Mouse (Mus musculus): ENCODE results near the gene Cpxm1. TPM values are rescaled to one million over a fixed set of nuclear protein-coding genes. Genes with fewer than 3 reads are reported as not detected.

Cpxm1 gene
- polyA plus RNA-seq (2014; fragmentation: Nextera tagmentation; extraction: Ambion mirVana) = 13.0 and 15.3 TPM in 2 replicates

- WGBS = under 1% methylated on average over 50 of the region's 53 CpGs
- peaks cover 9% of the 10 kb centered on the region; the same call in 1 of the 2 replicates for H3K4me1 ChIP-seq (ENCODE audit: control insufficient read depth, insufficient read depth, low read length)
- H3K9me3 ChIP-seq (ENCODE audit: control insufficient read depth, low read length) = no peaks in the 10 kb centered on the region
- 0 out of 2 replicates have a peak, but pooled peaks cover 8% of the 10 kb centered on the region for H3K36me3 ChIP-seq (ENCODE audit: control insufficient read depth, insufficient read depth, low read length)
- H3K4me3 ChIP-seq (replicated peaks; ENCODE audit: low read depth, low read length) = peak within 1 kb of the TSS; percentile 49
- peak within 1 kb of the TSS; percentile 64 for H3K9ac ChIP-seq (replicated peaks; ENCODE audit: low read length)
- peak; percentile 66 for DNase-seq
- H3K27ac ChIP-seq (replicated peaks; ENCODE audit: low read depth, low read length) = 0 out of 2 replicates have a peak within 1 kb of the TSS, but pooled peaks have one; percentile 37
- peak; percentile 78 for ATAC-seq (ENCODE audit: low FRiP score, low TSS enrichment)
- peak within 1 kb of the TSS; percentile 93 for H3K4me2 ChIP-seq (ENCODE audit: low read length)
- peaks cover 10% of the 10 kb centered on the region; the same call in 1 of the 2 replicates for H3K27me3 ChIP-seq (ENCODE audit: control insufficient read depth, insufficient read depth, low read length)
These were observed at the start of gene Cpxm1 for GRCm38 (mm10) chr2:130397186-130397985. TSS of gene Cpxm1 (minus strand) at chr2:130397574.

GRCm38 (mm10) chr2:130442162-130442561 lies 44.8 kb upstream of the Cpxm1 start:
- ATAC-seq (ENCODE audit: low FRiP score, low TSS enrichment) = no peak

GRCm38 (mm10) chr2:130439840-130440480 lies 42.6 kb upstream of the Cpxm1 start:
- peaks cover 74% of the 10 kb centered on the region for H3K36me3 ChIP-seq (ENCODE audit: control insufficient read depth, insufficient read depth, low read length)
- DNase-seq = no peak
- no peak overlapping the region for H3K9ac ChIP-seq (replicated peaks; ENCODE audit: low read length)
- H3K4me1 ChIP-seq (ENCODE audit: control insufficient read depth, insufficient read depth, low read length) = no peaks in the 10 kb centered on the region
- H3K4me2 ChIP-seq (ENCODE audit: low read length) = no peak overlapping the region
- 91% methylated on average over 4 of the region's 4 CpGs for WGBS
- no peak overlapping the region for H3K27ac ChIP-seq (replicated peaks; ENCODE audit: low read depth, low read length)
- H3K9me3 ChIP-seq (ENCODE audit: control insufficient read depth, low read length) = no peaks in the 10 kb centered on the region
- H3K4me3 ChIP-seq (replicated peaks; ENCODE audit: low read depth, low read length) = no peak overlapping the region
- ATAC-seq (ENCODE audit: low FRiP score, low TSS enrichment) = no peak
- no peaks in the 10 kb centered on the region for H3K27me3 ChIP-seq (ENCODE audit: control insufficient read depth, insufficient read depth, low read length)

More at GRCm38 (mm10) chr2:130442162-130442561, 44.8 kb upstream of the Cpxm1 start:
- Histone ChIP-seq H3K36me3 (ENCODE audit: control insufficient read depth, insufficient read depth, low read length) (peaks cover 83% of the 10 kb centered on the region), H3K27ac (replicated peaks; ENCODE audit: low read depth, low read length) (no peak overlapping the region), H3K9me3 (ENCODE audit: control insufficient read depth, low read length) (no peaks in the 10 kb centered on the region), H3K4me1 (ENCODE audit: control insufficient read depth, insufficient read depth, low read length) (no peaks in the 10 kb centered on the region), H3K4me3 (replicated peaks; ENCODE audit: low read depth, low read length) (no peak overlapping the region), H3K9ac (replicated peaks; ENCODE audit: low read length) (no peak overlapping the region), H3K4me2 (ENCODE audit: low read length) (no peak overlapping the region), H3K27me3 (ENCODE audit: control insufficient read depth, insufficient read depth, low read length) (no peaks in the 10 kb centered on the region)
- no peak for DNase-seq
- 66% methylated on average over 10 of the region's 10 CpGs for WGBS

GRCm38 (mm10) chr2:130438861-130439260 lies 41.5 kb upstream of the Cpxm1 start:
- WGBS = 94% methylated on average over 3 of the region's 3 CpGs
- no peak for ATAC-seq (ENCODE audit: low FRiP score, low TSS enrichment)

GRCm38 (mm10) chr2:130436769-130437168 lies 39.4 kb upstream of the Cpxm1 start:
- no peak for ATAC-seq (ENCODE audit: low FRiP score, low TSS enrichment)
- no peak overlapping the region for H3K4me2 ChIP-seq (ENCODE audit: low read length)
- H3K36me3 ChIP-seq (ENCODE audit: control insufficient read depth, insufficient read depth, low read length) = peaks cover 52% of the 10 kb centered on the region

More at GRCm38 (mm10) chr2:130438861-130439260, 41.5 kb upstream of the Cpxm1 start:
- Histone ChIP-seq H3K4me3 (replicated peaks; ENCODE audit: low read depth, low read length) (no peak overlapping the region), H3K4me1 (ENCODE audit: control insufficient read depth, insufficient read depth, low read length) (no peaks in the 10 kb centered on the region), H3K9me3 (ENCODE audit: control insufficient read depth, low read length) (no peaks in the 10 kb centered on the region), H3K27ac (replicated peaks; ENCODE audit: low read depth, low read length) (no peak overlapping the region), H3K9ac (replicated peaks; ENCODE audit: low read length) (no peak overlapping the region), H3K4me2 (ENCODE audit: low read length) (no peak overlapping the region), H3K27me3 (ENCODE audit: control insufficient read depth, insufficient read depth, low read length) (no peaks in the 10 kb centered on the region), H3K36me3 (ENCODE audit: control insufficient read depth, insufficient read depth, low read length) (peaks cover 67% of the 10 kb centered on the region)
- DNase-seq = no peak

DNA sequence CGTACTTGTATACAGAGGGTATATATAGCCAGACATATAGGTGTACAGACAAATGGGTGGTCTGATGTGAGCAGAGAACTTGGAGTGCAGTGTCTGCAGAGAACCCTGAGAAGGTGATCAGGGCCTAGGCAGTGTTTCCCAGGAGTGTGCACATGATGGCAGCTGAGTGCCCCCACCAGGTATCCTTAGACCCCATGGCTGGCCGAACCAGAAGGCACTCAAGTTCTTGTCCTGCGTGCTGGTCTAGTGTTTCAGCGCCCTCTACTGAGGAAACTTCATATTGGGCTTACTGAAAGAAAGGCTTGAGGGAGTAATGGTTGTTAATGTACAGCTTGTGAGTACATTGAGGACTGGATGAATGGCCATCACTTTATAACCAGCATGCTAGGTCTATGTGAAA lies 35.8 kb upstream of the Cpxm1 start:
- Histone ChIP-seq H3K4me2 (ENCODE audit: low read length) (no peak overlapping the region), H3K27me3 (ENCODE audit: control insufficient read depth, insufficient read depth, low read length) (no peaks in the 10 kb centered on the region), H3K9ac (replicated peaks; ENCODE audit: low read length) (no peak overlapping the region), H3K27ac (replicated peaks; ENCODE audit: low read depth, low read length) (no peak overlapping the region), H3K9me3 (ENCODE audit: control insufficient read depth, low read length) (no peaks in the 10 kb centered on the region), H3K4me3 (replicated peaks; ENCODE audit: low read depth, low read length) (no peak overlapping the region), H3K36me3 (ENCODE audit: control insufficient read depth, insufficient read depth, low read length) (peaks cover 19% of the 10 kb centered on the region), H3K4me1 (ENCODE audit: control insufficient read depth, insufficient read depth, low read length) (no peaks in the 10 kb centered on the region)
- 26% methylated on average over 4 of the region's 4 CpGs for WGBS
- no peak for ATAC-seq (ENCODE audit: low FRiP score, low TSS enrichment)
- DNase-seq = peak; percentile 82

More at GRCm38 (mm10) chr2:130436769-130437168, 39.4 kb upstream of the Cpxm1 start:
- no peak for DNase-seq
- H3K4me1 ChIP-seq (ENCODE audit: control insufficient read depth, insufficient read depth, low read length) = no peaks in the 10 kb centered on the region
- no peak overlapping the region for H3K4me3 ChIP-seq (replicated peaks; ENCODE audit: low read depth, low read length)
- H3K9me3 ChIP-seq (ENCODE audit: control insufficient read depth, low read length) = no peaks in the 10 kb centered on the region
- no peaks in the 10 kb centered on the region for H3K27me3 ChIP-seq (ENCODE audit: control insufficient read depth, insufficient read depth, low read length)
- H3K27ac ChIP-seq (replicated peaks; ENCODE audit: low read depth, low read length) = no peak overlapping the region
- no peak overlapping the region for H3K9ac ChIP-seq (replicated peaks; ENCODE audit: low read length)
- WGBS = 98% methylated on average over 1 of the region's 1 CpGs

DNA sequence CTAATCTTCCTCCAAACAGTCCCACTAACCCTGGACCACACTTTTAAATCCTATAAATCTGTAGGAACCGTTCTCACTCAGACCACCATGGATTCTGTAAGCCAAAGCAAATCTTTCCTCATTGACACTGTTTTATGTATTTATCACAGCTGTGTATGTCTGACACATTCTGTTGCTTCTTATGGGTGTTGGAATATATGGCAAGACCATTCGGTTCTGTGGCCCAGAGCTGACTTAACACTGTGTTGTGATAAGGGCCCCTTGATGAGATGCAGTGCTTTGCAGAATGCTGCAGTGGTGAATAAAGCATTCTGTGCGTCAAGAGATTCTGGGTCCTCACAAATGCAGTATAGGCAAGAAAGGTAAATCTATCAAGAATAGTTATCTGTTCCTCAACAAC lies 34.8 kb upstream of the Cpxm1 start:
- ATAC-seq (ENCODE audit: low FRiP score, low TSS enrichment) = no peak
- H3K4me3 ChIP-seq (replicated peaks; ENCODE audit: low read depth, low read length) = no peak overlapping the region
- DNase-seq = no peak
- no peak overlapping the region for H3K9ac ChIP-seq (replicated peaks; ENCODE audit: low read length)
- peaks cover 9% of the 10 kb centered on the region; the same call in 1 of the 2 replicates for H3K36me3 ChIP-seq (ENCODE audit: control insufficient read depth, insufficient read depth, low read length)
- H3K4me1 ChIP-seq (ENCODE audit: control insufficient read depth, insufficient read depth, low read length) = no peaks in the 10 kb centered on the region
- no peaks in the 10 kb centered on the region for H3K9me3 ChIP-seq (ENCODE audit: control insufficient read depth, low read length)
- H3K4me2 ChIP-seq (ENCODE audit: low read length) = no peak overlapping the region
- no peak overlapping the region for H3K27ac ChIP-seq (replicated peaks; ENCODE audit: low read depth, low read length)
- 94% methylated on average over 3 of the region's 3 CpGs for WGBS
- no peaks in the 10 kb centered on the region for H3K27me3 ChIP-seq (ENCODE audit: control insufficient read depth, insufficient read depth, low read length)

- DNase-seq (no peak), ATAC-seq (ENCODE audit: low FRiP score, low TSS enrichment) (no peak)
- Histone ChIP-seq H3K9ac (replicated peaks; ENCODE audit: low read length) (no peak overlapping the region), H3K4me3 (replicated peaks; ENCODE audit: low read depth, low read length) (no peak overlapping the region), H3K4me2 (ENCODE audit: low read length) (no peak overlapping the region), H3K27ac (replicated peaks; ENCODE audit: low read depth, low read length) (no peak overlapping the region), H3K4me1 (ENCODE audit: control insufficient read depth, insufficient read depth, low read length) (no peaks in the 10 kb centered on the region), H3K27me3 (ENCODE audit: control insufficient read depth, insufficient read depth, low read length) (no peaks in the 10 kb centered on the region), H3K9me3 (ENCODE audit: control insufficient read depth, low read length) (no peaks in the 10 kb centered on the region), H3K36me3 (ENCODE audit: control insufficient read depth, insufficient read depth, low read length) (peaks cover 9% of the 10 kb centered on the region; the same call in 1 of the 2 replicates)
- 87% methylated on average over 3 of the region's 3 CpGs for WGBS
These were observed 33.1 kb upstream of the Cpxm1 start for GRCm38 (mm10) chr2:130430484-130430883.
